Mouse (Mus musculus) liver, adult 2 months (tissue): ENCODE measurements around the gene Mbnl2.

Experiments used
- CTCF ChIP-seq: fragments of 200-500 bp; IDR thresholded peaks from 2 replicates; pipeline ENCODE4 v1.5.1; 2011; ENCODE audit warnings: low read depth, low read length, control low read depth
- POLR2A ChIP-seq: fragments of 200-500 bp; IDR thresholded peaks from 2 replicates; pipeline ENCODE4 v1.6.1; 2011; ENCODE audit warnings: low read length, control low read depth; ENCODE audit not compliant: insufficient read depth; ENCODE audit errors: extremely low read depth

DNA sequence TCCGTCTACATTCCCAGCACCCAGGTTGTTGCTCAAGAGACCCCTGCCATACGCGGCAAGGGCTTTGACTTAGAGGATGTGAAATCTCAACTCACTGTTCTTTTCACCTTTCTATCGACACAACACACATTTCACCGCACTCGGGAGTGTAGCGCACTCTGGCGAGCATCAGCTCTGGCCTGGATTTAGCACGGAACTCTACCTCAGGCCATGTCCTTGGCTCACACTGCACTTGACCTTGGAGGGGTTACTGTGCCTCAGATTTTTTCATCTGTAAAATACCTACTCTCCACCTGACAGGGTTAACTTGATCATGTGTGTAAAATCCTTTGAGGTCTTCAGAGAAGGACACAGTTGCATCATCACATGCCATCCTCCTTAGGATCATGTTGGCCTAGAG is 127.2 kb downstream of the Mbnl2 start:
- TF ChIP-seq POLR2A (no peak), CTCF (no peak)
